Mouse (Mus musculus): Measurements from ENCODE around the gene Bank1. TPM values are rescaled to one million over a fixed set of nuclear protein-coding genes. Genes with fewer than 3 reads are reported as not detected.

Gene Bank1
- polyA plus RNA-seq, 3 experiments from 2014 or later = 4.3 to 8.5 (median 4.5) TPM

GRCm38 (mm10) chr3:136100973-136101500, 224.8 kb downstream of the Bank1 start:
- ATAC-seq = peak; percentile 73

- ATAC-seq = peak; percentile 44
Observed at GRCm38 (mm10) chr3:136100292-136100691, 225.6 kb downstream of the Bank1 start.

GRCm38 (mm10) chr3:136086948-136087660, 238.8 kb downstream of the Bank1 start:
- peak; percentile 25 for ATAC-seq

GRCm38 (mm10) chr3:136086431-136086830, 239.4 kb downstream of the Bank1 start:
- peak; percentile 60 for ATAC-seq

- no peak for ATAC-seq
Observed at GRCm38 (mm10) chr3:136085077-136085476, 240.8 kb downstream of the Bank1 start.

- ATAC-seq = no peak
Observed at GRCm38 (mm10) chr3:136084066-136084465, 241.8 kb downstream of the Bank1 start.

GRCm38 (mm10) chr3:136081264-136081663, 244.6 kb downstream of the Bank1 start:
- no peak for ATAC-seq

- no peak for ATAC-seq
Observed at GRCm38 (mm10) chr3:136078535-136078934, 247.3 kb downstream of the Bank1 start.

GRCm38 (mm10) chr3:136070394-136070793, 255.5 kb downstream of the Bank1 start:
- peak; percentile 71 for ATAC-seq

- no peak for ATAC-seq
Observed at GRCm38 (mm10) chr3:136061907-136062306, 264.0 kb downstream of the Bank1 start.

- ATAC-seq = no peak
Observed at GRCm38 (mm10) chr3:136050635-136051034, 275.2 kb downstream of the Bank1 start.

GRCm38 (mm10) chr3:136050215-136050614, 275.7 kb downstream of the Bank1 start:
- no peak for ATAC-seq

GRCm38 (mm10) chr3:136048026-136048425, 277.8 kb downstream of the Bank1 start:
- no peak for ATAC-seq

- no peak for ATAC-seq
Observed at GRCm38 (mm10) chr3:136045381-136045780, 280.5 kb downstream of the Bank1 start.

- no peak for ATAC-seq
Observed at GRCm38 (mm10) chr3:136040041-136040440, 285.8 kb downstream of the Bank1 start.

- ATAC-seq = no peak
Observed at GRCm38 (mm10) chr3:136039446-136039845, 286.4 kb downstream of the Bank1 start.

- no peak for ATAC-seq
Observed at GRCm38 (mm10) chr3:136037254-136037653, 288.6 kb downstream of the Bank1 start.

GRCm38 (mm10) chr3:136035784-136036183, 290.1 kb downstream of the Bank1 start:
- ATAC-seq = no peak

GRCm38 (mm10) chr3:136024876-136025275, 301.0 kb downstream of the Bank1 start:
- no peak for ATAC-seq

GRCm38 (mm10) chr3:136017517-136017916, 308.3 kb downstream of the Bank1 start:
- no peak for ATAC-seq

GRCm38 (mm10) chr3:136010616-136011015, 315.2 kb downstream of the Bank1 start:
- ATAC-seq = no peak

- ATAC-seq = no peak
Observed at GRCm38 (mm10) chr3:136007846-136008245, 318.0 kb downstream of the Bank1 start.

GRCm38 (mm10) chr3:136007081-136007828, 318.6 kb downstream of the Bank1 start:
- ATAC-seq = no peak
